Mouse (Mus musculus) ovary, adult 2 months (tissue): ENCODE data around the gene Crb2. TPM values are rescaled to one million over a fixed set of nuclear protein-coding genes. Genes with fewer than 3 reads are reported as not detected.

ENCODE experiments used
- polyA plus RNA-seq: library from polyadenylated mRNA; depleted of rRNA; stranded (reverse); fragments of >200 nt; gene quantifications from 2 replicates; pipeline ENCODE4 v1.2.3, GENCODE M21; 2012; rRNA removed

Crb2 gene
- polyA plus RNA-seq = 5.1 and 9.4 TPM in 2 replicates

GRCm38 (mm10) chr2:37776016-37776415 lies at the start of gene Crb2:
Gene Crb2 (plus strand): TSS chr2:37776249.

Other genes with a start within 250 kb of the Crb2 start
- gene Strbp, start 72.4 kb upstream of the Crb2 start, polyA plus RNA-seq = 4.4 and 4.5 TPM in 2 replicates